Mouse (Mus musculus) bone marrow, adult 2 months (tissue): ENCODE results near the gene Grn. TPM values are rescaled to one million over a fixed set of nuclear protein-coding genes. Genes with fewer than 3 reads are reported as not detected.

Experiments
- H3K27ac ChIP-seq: fragments of 200-500 bp; 2 replicates; pipeline ENCODE4 v1.5.1; 2012; ENCODE audit warnings: low read depth, mild to moderate bottlenecking, control low read depth, inconsistent platforms, low read length; ENCODE audit not compliant: control insufficient read depth, poor library complexity, insufficient read depth
- H3K4me1 ChIP-seq: fragments of 200-500 bp; 2 replicates; pipeline ENCODE4 v1.6.1; 2011; ENCODE audit warnings: low read length; ENCODE audit not compliant: control insufficient read depth, insufficient read depth
- H3K4me3 ChIP-seq: fragments of 200-500 bp; replicated peaks from 2 replicates; pipeline ENCODE3; 2011; ENCODE audit warnings: mild to moderate bottlenecking, low read depth, low read length, control low read depth; ENCODE audit not compliant: control insufficient read depth
- CTCF ChIP-seq: fragments of 200-500 bp; IDR thresholded peaks from 2 replicates; pipeline ENCODE4 v1.5.1; 2011; ENCODE audit warnings: low read length, control low read depth; ENCODE audit not compliant: control insufficient read depth, insufficient read depth
- POLR2A ChIP-seq: fragments of 200-500 bp; IDR thresholded peaks from 2 replicates; pipeline ENCODE4 v1.6.1; 2011; ENCODE audit warnings: low read depth, mild to moderate bottlenecking, control low read depth, low read length, borderline replicate concordance; ENCODE audit not compliant: control insufficient read depth
- WGBS: fragments of 180-500 bp; shearing (Covaris S2); methylation state at CpG from one replicate; pipeline ENCODE4 v1.1.7; 2018; 5-methylcytosine and 5-hydroxymethylcytosine counted together
- polyA plus RNA-seq: library from polyadenylated mRNA; stranded (reverse); fragments of >200 nt; gene quantifications from 2 replicates; pipeline ENCODE4 v1.2.4, GENCODE M21; 2011; ENCODE audit warnings: low replicate concordance; ENCODE audit not compliant: missing spikeins, insufficient read depth, insufficient read length

The Grn gene
- polyA plus RNA-seq, 1 experiment = 87.0 TPM

GRCm38 (mm10) chr11:102411061-102411460, 19.1 kb upstream of the Grn start:
- H3K4me1 ChIP-seq = peaks cover 2% of the 10 kb centered on the region; the same call in 1 of the 2 replicates
- WGBS = 77% methylated on average over 3 of the region's 3 CpGs
- H3K27ac ChIP-seq = no peak overlapping the region
- TF ChIP-seq POLR2A = no peak
- TF ChIP-seq CTCF = no peak
- no peak overlapping the region for H3K4me3 ChIP-seq

- Histone ChIP-seq H3K4me3 (no peak overlapping the region), H3K27ac (no peak overlapping the region), H3K4me1 (peaks cover 2% of the 10 kb centered on the region; the same call in 1 of the 2 replicates)
- 8% methylated on average over 11 of the region's 11 CpGs for WGBS
- TF ChIP-seq POLR2A = no peak
- peak; percentile 88 for TF ChIP-seq CTCF
These were observed 18.4 kb upstream of the Grn start for GRCm38 (mm10) chr11:102411704-102412103.

- no peak overlapping the region for H3K4me3 ChIP-seq
These were observed 17.1 kb upstream of the Grn start for GRCm38 (mm10) chr11:102413059-102413458.

GRCm38 (mm10) chr11:102415034-102415802, 14.9 kb upstream of the Grn start:
- H3K27ac ChIP-seq = no peak overlapping the region
- WGBS = 77% methylated on average over 10 of the region's 10 CpGs
- no peak overlapping the region for H3K4me3 ChIP-seq
- TF ChIP-seq CTCF (no peak), POLR2A (no peak)
- H3K4me1 ChIP-seq = peaks cover 2% of the 10 kb centered on the region; the same call in 1 of the 2 replicates

More at GRCm38 (mm10) chr11:102413059-102413458, 17.1 kb upstream of the Grn start:
- Histone ChIP-seq H3K27ac (no peak overlapping the region), H3K4me1 (peaks cover 2% of the 10 kb centered on the region; the same call in 1 of the 2 replicates)
- 81% methylated on average over 8 of the region's 8 CpGs for WGBS
- TF ChIP-seq CTCF (no peak), POLR2A (no peak)

DNA sequence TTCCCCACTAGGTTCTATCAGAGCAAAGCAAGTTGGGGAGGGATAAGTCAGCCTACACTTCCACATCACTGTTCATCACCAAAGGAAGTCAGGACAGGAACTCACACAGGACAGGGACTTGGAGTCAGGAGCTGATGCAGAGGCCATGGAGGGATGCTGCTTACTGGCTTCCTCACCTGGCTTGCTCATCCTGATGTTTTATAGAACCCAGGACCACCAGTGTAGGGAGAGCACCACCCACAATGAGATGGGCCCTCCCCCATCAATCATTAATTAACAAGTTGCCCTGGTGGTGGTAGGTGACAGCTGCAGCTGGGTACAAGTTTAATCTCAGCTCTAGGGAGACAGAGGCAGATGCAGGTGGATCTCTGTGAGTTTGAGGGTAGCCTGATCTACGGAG, 13.0 kb upstream of the Grn start:
- no peak for TF ChIP-seq POLR2A
- WGBS = 85% methylated on average over 1 of the region's 1 CpGs
- H3K27ac ChIP-seq = no peak overlapping the region
- H3K4me1 ChIP-seq = no peaks in the 10 kb centered on the region
- H3K4me3 ChIP-seq = no peak overlapping the region

DNA sequence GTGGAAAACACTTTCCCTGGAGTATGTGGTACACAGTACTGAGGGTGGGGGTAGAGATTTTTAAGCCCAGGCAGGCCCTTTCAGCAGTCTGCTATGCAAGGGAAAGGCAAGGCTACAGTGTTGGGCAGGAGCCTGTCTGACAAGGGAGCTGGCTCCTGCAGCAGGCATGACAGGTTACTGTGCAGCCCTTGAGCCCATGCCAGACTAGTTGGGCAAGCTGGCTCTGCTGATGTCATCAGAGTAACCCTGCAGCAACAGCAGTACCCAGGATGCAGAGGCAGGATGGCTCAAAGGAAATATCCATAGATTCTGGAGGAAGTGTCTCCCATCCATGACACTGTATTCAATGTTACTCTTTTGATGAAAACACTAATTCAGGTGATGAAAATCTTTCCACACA, 11.2 kb upstream of the Grn start:
- no peak for TF ChIP-seq POLR2A
- TF ChIP-seq CTCF = no peak
- Histone ChIP-seq H3K4me1 (no peaks in the 10 kb centered on the region), H3K27ac (no peak overlapping the region)

DNA sequence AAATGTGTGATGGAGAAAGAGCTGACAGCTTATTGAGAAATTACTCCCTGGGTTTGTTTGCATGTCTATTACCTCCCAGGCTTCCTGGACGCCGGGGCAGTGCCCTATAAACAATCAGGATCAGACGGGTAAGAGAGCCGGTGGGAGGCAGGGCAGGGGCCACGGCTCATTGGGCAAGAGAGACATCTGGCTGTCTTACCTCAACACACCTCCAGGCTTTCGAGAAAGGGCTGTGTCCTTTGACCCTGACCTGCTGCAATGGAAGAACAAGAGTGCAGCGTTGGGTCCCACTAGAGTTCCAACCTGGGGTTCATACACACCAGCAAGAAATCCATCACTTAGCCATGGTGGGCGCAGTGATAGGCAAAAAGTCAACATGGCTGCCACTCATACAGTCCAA, 8.6 kb upstream of the Grn start:
- no peak for TF ChIP-seq POLR2A
- TF ChIP-seq CTCF = no peak
- WGBS = 67% methylated on average over 8 of the region's 8 CpGs
- H3K27ac ChIP-seq = no peak overlapping the region
- H3K4me1 ChIP-seq = no peaks in the 10 kb centered on the region
- no peak overlapping the region for H3K4me3 ChIP-seq

More for the DNA sequence above, 11.2 kb upstream of the Grn start:
- H3K4me3 ChIP-seq = no peak overlapping the region

GRCm38 (mm10) chr11:102424666-102425065, 5.4 kb upstream of the Grn start:
- TF ChIP-seq POLR2A (no peak), CTCF (no peak)
- H3K4me3 ChIP-seq = no peak overlapping the region
- 81% methylated on average over 6 of the region's 6 CpGs for WGBS
- H3K27ac ChIP-seq = no peak overlapping the region
- no peaks in the 10 kb centered on the region; the same call in 1 of the 2 replicates for H3K4me1 ChIP-seq
